Mouse (Mus musculus) myocyte (in vitro differentiated cells): ENCODE results near the gene 4930519G04Rik.

Experiments
- E2F4 ChIP-seq: IDR thresholded peaks from one replicate; pipeline ENCODE4 v1.6.1; 2011; ENCODE audit warnings: mild to moderate bottlenecking, control low read depth, moderate library complexity; ENCODE audit not compliant: insufficient read depth
- MYOD1 ChIP-seq, 3 experiments: IDR thresholded peaks; one replicate each; pipeline ENCODE4 v1.6.1; 2011; ENCODE audit warnings: control low read depth in 2 of 3, low read depth in 2 of 3, mild to moderate bottlenecking in 2 of 3, moderate library complexity in 1 of 3; ENCODE audit not compliant: insufficient read length in 2 of 3, control insufficient read depth in 1 of 3
- MYOG ChIP-seq, 3 experiments: IDR thresholded peaks; one replicate each; pipeline ENCODE4 v1.6.1; 2011; ENCODE audit warnings: control low read depth in 2 of 3, low read depth in 2 of 3, mild to moderate bottlenecking in 2 of 3; ENCODE audit not compliant: insufficient read length in 2 of 3, control insufficient read depth in 1 of 3, insufficient read depth in 1 of 3
- POLR2A ChIP-seq: IDR thresholded peaks from one replicate; pipeline ENCODE4 v1.6.1; 2011; ENCODE audit warnings: low read depth, mild to moderate bottlenecking, control low read depth, moderate library complexity; ENCODE audit not compliant: insufficient read length
- POLR2AphosphoS2 ChIP-seq: IDR thresholded peaks from one replicate; pipeline ENCODE4 v1.6.1; 2011; ENCODE audit warnings: low read depth, control low read depth; ENCODE audit not compliant: insufficient read length
- TCF3 ChIP-seq: IDR thresholded peaks from one replicate; pipeline ENCODE4 v1.6.1; 2011; ENCODE audit warnings: low read depth, control low read depth; ENCODE audit not compliant: insufficient read length
- USF1 ChIP-seq: IDR thresholded peaks from one replicate; pipeline ENCODE4 v1.6.1; 2011; ENCODE audit warnings: low read depth, mild to moderate bottlenecking, control low read depth, moderate library complexity

GRCm38 (mm10) chr5:114865279-114865678 lies 11.8 kb downstream of the 4930519G04Rik start:
- TF ChIP-seq POLR2A (no peak), USF1 (no peak), MYOD1 (IDR thresholded peaks at IDR 0.05; ENCODE audit: control insufficient read depth in 1 of 3, insufficient read length in 2 of 3, low read depth in 2 of 3) (no peak), E2F4 (no peak), POLR2AphosphoS2 (no peak), MYOG (IDR thresholded peaks at IDR 0.05; ENCODE audit: control insufficient read depth in 1 of 3, insufficient read depth in 1 of 3, insufficient read length in 2 of 3, low read depth in 2 of 3) (no peak), TCF3 (no peak)
